Mouse (Mus musculus): ENCODE results near the gene Gm9745.
"Not testable (repeated sequence)": the region's sequence is repeated elsewhere in the genome, so short reads cannot be mapped to it uniquely, and the experiment has no call there.

GRCm38 (mm10) chr13:8961128-8961888 lies 13.3 kb upstream of the Gm9745 start:
- not testable (repeated sequence) for TF ChIP-seq MAFK (IDR thresholded peaks at IDR 0.05; ENCODE audit: insufficient replicate concordance, low read length); CTCF (conservative IDR thresholded peaks at IDR 0.05 in 1 of 2, IDR thresholded peaks at IDR 0.05 in 1 of 2; ENCODE audit: low read depth in 2 of 2, low read length in 2 of 2); NELFE (IDR thresholded peaks at IDR 0.05; ENCODE audit: low read depth, low read length); E2F4 (IDR thresholded peaks at IDR 0.05; ENCODE audit: insufficient replicate concordance, low read depth, low read length); ELF1 (IDR thresholded peaks at IDR 0.05; ENCODE audit: low read depth, low read length)
